Mouse (Mus musculus) limb, embryonic 10.5 days (tissue): ENCODE measurements around the gene Dusp3. TPM values are rescaled to one million over a fixed set of nuclear protein-coding genes. Genes with fewer than 3 reads are reported as not detected.

ENCODE experiments used
- polyA plus RNA-seq: library from polyadenylated mRNA; unstranded; fragments of >200 nt; fragmentation: Nextera tagmentation; extraction: Ambion mirVana; gene quantifications from 2 replicates; pipeline ENCODE4 v1.2.1, GENCODE M21; 2016

Gene Dusp3
- polyA plus RNA-seq, 1 experiment from 2014 or later = 9.2 TPM

Other genes starting within 250 kb of the Dusp3 start
- 37.8 and 48.3 TPM in 2 replicates for gene Etv4, start 201.6 kb downstream of the Dusp3 start, polyA plus RNA-seq
- 11.2 and 12.1 TPM in 2 replicates for gene Meox1, start 92.6 kb downstream of the Dusp3 start, polyA plus RNA-seq
- 1.6 and 1.9 TPM in 2 replicates for gene Sost, start 20.0 kb downstream of the Dusp3 start, polyA plus RNA-seq
- not detected in 2 replicates for gene Cfap97d1, start 2.7 kb downstream of the Dusp3 start, polyA plus RNA-seq
- 17.7 and 18.4 TPM in 2 replicates for gene Mpp3, start 41.4 kb upstream of the Dusp3 start, polyA plus RNA-seq
- 0.38 and 0.45 TPM in 2 replicates for gene Cd300lg, start 54.5 kb upstream of the Dusp3 start, polyA plus RNA-seq
- gene Mpp2, start 101.5 kb upstream of the Dusp3 start, polyA plus RNA-seq = 11.5 and 16.6 TPM in 2 replicates
- gene Ppy, start 114.3 kb upstream of the Dusp3 start, polyA plus RNA-seq = not detected in 2 replicates
- not detected in 2 replicates for gene Pyy, start 120.8 kb upstream of the Dusp3 start, polyA plus RNA-seq
- 0.09 and 0.20 TPM in 2 replicates for gene Nags, start 158.5 kb upstream of the Dusp3 start, polyA plus RNA-seq
- 34.0 and 39.6 TPM in 2 replicates for gene Tmem101, start 169.4 kb upstream of the Dusp3 start, polyA plus RNA-seq
- 125 and 146 TPM in 2 replicates for gene Lsm12, start 198.3 kb upstream of the Dusp3 start, polyA plus RNA-seq
- gene G6pc3, start 202.6 kb upstream of the Dusp3 start, polyA plus RNA-seq = 41.4 and 41.6 TPM in 2 replicates
- gene Hdac5, start 243.2 kb upstream of the Dusp3 start, polyA plus RNA-seq = 36.4 and 50.2 TPM in 2 replicates